Mouse (Mus musculus): ENCODE results near the gene Ces2h.

DNA sequence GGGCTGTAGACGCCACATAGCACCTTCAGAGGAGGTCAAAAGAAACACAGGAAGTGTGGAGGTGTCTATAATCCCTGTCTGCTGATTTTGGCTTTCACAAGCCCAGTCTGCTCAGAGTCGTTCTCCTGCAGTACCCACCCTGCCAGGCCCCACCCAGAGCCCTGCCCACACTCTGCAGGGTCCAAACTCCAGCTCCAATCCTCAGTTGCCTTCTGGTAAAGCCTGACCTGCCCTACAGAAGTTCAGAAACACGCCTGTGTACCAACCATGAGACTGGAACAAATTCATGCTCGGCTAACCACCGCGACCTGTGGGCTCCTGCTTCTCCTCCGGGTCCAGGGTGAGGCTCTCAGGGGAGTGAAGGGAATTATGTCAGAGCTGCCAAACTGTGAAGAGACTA is at the start of gene Ces2h:
- no peak for TF ChIP-seq POLR2A (IDR thresholded peaks at IDR 0.05; ENCODE audit: borderline replicate concordance, insufficient read depth, low read length)
- no peak for TF ChIP-seq CTCF (IDR thresholded peaks at IDR 0.05; ENCODE audit: borderline replicate concordance, insufficient read depth, low read depth, low read length)
